Mouse (Mus musculus): ENCODE data around the gene Mroh7. TPM values are rescaled to one million over a fixed set of nuclear protein-coding genes. Genes with fewer than 3 reads are reported as not detected.
"Not testable (repeated sequence)": the region's sequence is repeated elsewhere in the genome, so short reads cannot be mapped to it uniquely, and the experiment has no call there.

Mroh7 gene
- total RNA-seq (2021): 1 to 10 TPM; 1.5 to 2.1 TPM
- long read RNA-seq, experiment 1, partial matches to known transcripts: 0 of 1 reads
- long read RNA-seq, experiment 1, other reads (novel, unspliced or antisense): 1 of 1 reads
- long read RNA-seq, experiment 2, partial matches to known transcripts: 0 of 1 reads
- long read RNA-seq, experiment 2, other reads (novel, unspliced or antisense): 1 of 1 reads

- DNase-seq (ENCODE audit: low spot score in 2 of 2): no peak
These were observed at the start of gene Mroh7 for GRCm38 (mm10) chr4:106730814-106731213. TSS of gene Mroh7 (minus strand) at chr4:106730925.

- DNase-seq (ENCODE audit: low spot score in 2 of 2): peak in 1 of 2 experiments; percentile 45
These were observed 49.3 kb upstream of the Mroh7 start for GRCm38 (mm10) chr4:106780045-106780444.

- DNase-seq (ENCODE audit: low spot score in 2 of 2): peak; percentile 72 to 91
These were observed 47.5 kb upstream of the Mroh7 start for GRCm38 (mm10) chr4:106778116-106778788.

GRCm38 (mm10) chr4:106776998-106777397 is 46.3 kb upstream of the Mroh7 start:
- DNase-seq (ENCODE audit: low spot score in 2 of 2): peak; percentile 59 to 72

GRCm38 (mm10) chr4:106775767-106776166 is 45.0 kb upstream of the Mroh7 start:
- DNase-seq (ENCODE audit: low spot score in 2 of 2): not testable (repeated sequence)

- DNase-seq (ENCODE audit: low spot score in 2 of 2): no peak
These were observed 41.8 kb upstream of the Mroh7 start for GRCm38 (mm10) chr4:106772558-106772957.

- DNase-seq (ENCODE audit: low spot score in 2 of 2): no peak
These were observed 38.6 kb upstream of the Mroh7 start for GRCm38 (mm10) chr4:106769306-106769705.

- no peak for DNase-seq (ENCODE audit: low spot score in 2 of 2)
These were observed 33.4 kb upstream of the Mroh7 start for GRCm38 (mm10) chr4:106764166-106764565.

GRCm38 (mm10) chr4:106751726-106752125 is 21.0 kb upstream of the Mroh7 start:
- no peak for DNase-seq (ENCODE audit: low spot score in 2 of 2)

GRCm38 (mm10) chr4:106749699-106750098 is 19.0 kb upstream of the Mroh7 start:
- peak; percentile 74 to 85 for DNase-seq (ENCODE audit: low spot score in 2 of 2)

GRCm38 (mm10) chr4:106747001-106747580 is 16.4 kb upstream of the Mroh7 start:
- DNase-seq (ENCODE audit: low spot score in 2 of 2): no peak

- no peak for DNase-seq (ENCODE audit: low spot score in 2 of 2)
These were observed 15.1 kb upstream of the Mroh7 start for GRCm38 (mm10) chr4:106745862-106746261.

GRCm38 (mm10) chr4:106737904-106738303 is 7.2 kb upstream of the Mroh7 start:
- peak in 1 of 2 experiments; percentile 49 for DNase-seq (ENCODE audit: low spot score in 2 of 2)

- not testable (repeated sequence) for DNase-seq (ENCODE audit: low spot score in 2 of 2)
These were observed 6.2 kb upstream of the Mroh7 start for GRCm38 (mm10) chr4:106736884-106737283.

- no peak for DNase-seq (ENCODE audit: low spot score in 2 of 2)
These were observed 2.9 kb upstream of the Mroh7 start, which contains the start of gene Fam151a for GRCm38 (mm10) chr4:106733636-106734035. TSS of gene Fam151a (plus strand) at chr4:106733889.

- no peak for DNase-seq (ENCODE audit: low spot score in 2 of 2)
These were observed 10.1 kb downstream of the Mroh7 start for GRCm38 (mm10) chr4:106720631-106721030.

GRCm38 (mm10) chr4:106713622-106714021 is 17.1 kb downstream of the Mroh7 start:
- DNase-seq (ENCODE audit: low spot score in 2 of 2): no peak

- DNase-seq (ENCODE audit: low spot score in 2 of 2): peak; percentile 80 to 81
These were observed 22.3 kb downstream of the Mroh7 start for GRCm38 (mm10) chr4:106708408-106708807.

GRCm38 (mm10) chr4:106707957-106708356 is 22.8 kb downstream of the Mroh7 start:
- DNase-seq (ENCODE audit: low spot score in 2 of 2): no peak

GRCm38 (mm10) chr4:106705096-106705665 is 25.5 kb downstream of the Mroh7 start:
- peak in 1 of 2 experiments; percentile 41 for DNase-seq (ENCODE audit: low spot score in 2 of 2)

GRCm38 (mm10) chr4:106704416-106704815 is 26.3 kb downstream of the Mroh7 start:
- DNase-seq (ENCODE audit: low spot score in 2 of 2): peak; percentile 63 to 74

- peak in 1 of 2 experiments; percentile 21 for DNase-seq (ENCODE audit: low spot score in 2 of 2)
These were observed 26.8 kb downstream of the Mroh7 start for GRCm38 (mm10) chr4:106703956-106704355.
